Mouse (Mus musculus) stomach, embryonic 15.5 days (tissue): Measurements from ENCODE around the gene Ppara. TPM values are rescaled to one million over a fixed set of nuclear protein-coding genes. Genes with fewer than 3 reads are reported as not detected.
A peak's percentile ranks its signal among the peaks of the same experiment; 100 is the strongest.

ENCODE experiments used
- ATAC-seq: fragments of 200-750 bp; cut with Nextera tagmentation; 2 replicates; pipeline ENCODE4 v1.8.0; 2017; ENCODE audit warnings: low read depth, moderate number of reproducible peaks, moderate TSS enrichment; ENCODE audit not compliant: insufficient read depth, low FRiP score
- H3K27ac ChIP-seq: fragments of 300-500 bp; sonication (generic); 2 replicates; pipeline ENCODE4 v1.5.1; 2015; ENCODE audit warnings: mild to moderate bottlenecking, inconsistent platforms
- H3K27me3 ChIP-seq: fragments of 300-500 bp; sonication (generic); replicated peaks from 2 replicates; pipeline ENCODE4 v1.6.1; 2015; ENCODE audit warnings: inconsistent platforms
- H3K36me3 ChIP-seq: fragments of 300-500 bp; sonication (generic); 2 replicates; pipeline ENCODE4 v1.6.1; 2015; ENCODE audit warnings: inconsistent platforms
- H3K4me1 ChIP-seq: fragments of 300-500 bp; sonication (generic); 2 replicates; pipeline ENCODE4 v1.6.1; 2015; ENCODE audit warnings: inconsistent platforms
- H3K4me2 ChIP-seq: fragments of 300-500 bp; sonication (generic); 2 replicates; pipeline ENCODE4 v1.6.1; 2015; ENCODE audit warnings: mild to moderate bottlenecking, inconsistent platforms
- H3K4me3 ChIP-seq: fragments of 300-500 bp; sonication (generic); replicated peaks from 2 replicates; pipeline ENCODE4 v1.5.1; 2015; ENCODE audit warnings: inconsistent platforms
- H3K9ac ChIP-seq: fragments of 300-500 bp; sonication (generic); 2 replicates; pipeline ENCODE4 v1.6.1; 2015; ENCODE audit warnings: inconsistent platforms
- H3K9me3 ChIP-seq: fragments of 300-500 bp; sonication (generic); 2 replicates; pipeline ENCODE4 v1.6.1; 2016; ENCODE audit warnings: inconsistent platforms
- WGBS: fragments of 180-500 bp; shearing (Covaris S2); methylation state at CpG from one replicate; pipeline ENCODE4 v1.1.7; 2015; 5-methylcytosine and 5-hydroxymethylcytosine counted together
- polyA plus RNA-seq: library from polyadenylated mRNA; unstranded; fragments of >200 nt; fragmentation: Nextera tagmentation; extraction: Ambion mirVana; gene quantifications from 2 replicates; pipeline ENCODE4 v1.2.1, GENCODE M21; 2015

Ppara gene
- polyA plus RNA-seq, 1 experiment from 2014 or later: 9.6 TPM

GRCm38 (mm10) chr15:85698345-85699034, 36.3 kb upstream of the Ppara start:
- Histone ChIP-seq H3K4me1 (no peaks in the 10 kb centered on the region), H3K4me2 (no peak overlapping the region), H3K4me3 (no peak overlapping the region), H3K36me3 (peaks cover 61% of the 10 kb centered on the region), H3K27ac (no peak overlapping the region), H3K27me3 (no peaks in the 10 kb centered on the region), H3K9ac (no peak overlapping the region), H3K9me3 (no peaks in the 10 kb centered on the region)
- WGBS: 86% methylated on average over 14 of the region's 14 CpGs
- ATAC-seq: no peak

- Histone ChIP-seq H3K9ac (no peak overlapping the region), H3K4me2 (no peak overlapping the region), H3K9me3 (no peaks in the 10 kb centered on the region), H3K4me1 (no peaks in the 10 kb centered on the region), H3K27me3 (no peaks in the 10 kb centered on the region), H3K27ac (no peak overlapping the region), H3K36me3 (peaks cover 60% of the 10 kb centered on the region), H3K4me3 (no peak overlapping the region)
- no peak for ATAC-seq
- 86% methylated on average over 5 of the region's 5 CpGs for WGBS
These were observed 35.3 kb upstream of the Ppara start for GRCm38 (mm10) chr15:85699452-85699851.

DNA sequence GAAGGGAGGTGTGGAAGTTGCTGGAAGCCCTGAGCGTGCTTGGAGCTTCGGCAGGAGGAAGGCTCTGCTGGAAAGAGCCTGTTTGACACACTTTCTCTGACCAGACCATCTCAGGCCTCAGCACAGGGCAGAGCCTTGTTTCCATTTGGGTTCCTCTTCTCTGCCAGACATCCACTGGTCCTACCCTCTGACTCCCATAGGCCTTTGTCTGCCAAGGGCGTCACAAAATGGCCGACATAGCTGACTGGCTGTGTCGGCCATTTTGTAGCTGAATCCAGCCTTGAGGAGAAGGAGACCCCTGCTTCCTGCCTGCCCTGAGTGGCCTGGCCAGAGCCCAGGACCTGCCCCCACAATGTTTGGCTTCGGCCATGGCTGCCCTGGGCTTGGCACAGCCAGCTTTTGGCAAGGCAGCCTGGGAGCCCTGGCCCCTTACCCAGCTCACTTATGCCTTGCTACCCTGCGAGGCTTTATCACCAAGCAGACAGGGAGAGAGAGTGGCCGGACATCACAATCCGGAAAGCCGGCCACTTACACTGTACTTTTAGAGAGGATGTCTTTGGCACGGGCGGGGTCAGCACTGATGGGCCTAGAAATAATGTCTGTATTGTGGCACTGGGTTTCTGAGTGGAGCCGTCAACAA, 34.8 kb upstream of the Ppara start:
- Histone ChIP-seq H3K27ac (peak overlapping the region; percentile 7; the same call in 1 of the 2 replicates), H3K4me2 (no peak overlapping the region), H3K9me3 (no peaks in the 10 kb centered on the region), H3K4me1 (no peaks in the 10 kb centered on the region), H3K9ac (no peak overlapping the region), H3K36me3 (peaks cover 57% of the 10 kb centered on the region), H3K4me3 (no peak overlapping the region), H3K27me3 (no peaks in the 10 kb centered on the region)
- no peak for ATAC-seq
- 89% methylated on average over 13 of the region's 13 CpGs for WGBS

DNA sequence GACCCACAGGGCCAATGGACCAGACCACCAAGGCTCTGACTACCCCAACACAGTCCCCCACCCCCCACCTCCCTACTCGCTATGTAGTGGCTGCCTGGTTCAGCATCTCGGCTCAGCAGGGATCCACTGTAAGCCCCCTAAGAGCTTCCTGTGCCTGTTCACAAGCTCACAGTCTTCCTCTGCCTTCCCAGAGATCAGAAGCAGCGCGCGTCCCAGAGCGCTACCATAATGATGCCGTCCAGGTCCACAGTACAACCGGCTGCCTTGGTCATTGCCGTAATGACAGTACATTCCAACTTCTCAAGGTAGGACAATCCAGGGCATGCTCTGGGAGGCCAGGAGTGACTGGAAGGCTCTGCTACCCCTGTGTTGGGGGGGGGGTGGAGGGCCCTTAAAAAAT, 34.1 kb upstream of the Ppara start:
- Histone ChIP-seq H3K27ac (no peak overlapping the region), H3K4me2 (no peak overlapping the region), H3K4me1 (no peaks in the 10 kb centered on the region), H3K9ac (no peak overlapping the region), H3K4me3 (no peak overlapping the region), H3K36me3 (peaks cover 52% of the 10 kb centered on the region), H3K27me3 (no peaks in the 10 kb centered on the region), H3K9me3 (no peaks in the 10 kb centered on the region)
- no peak for ATAC-seq
- 87% methylated on average over 9 of the region's 9 CpGs for WGBS

GRCm38 (mm10) chr15:85701128-85701930, 33.5 kb upstream of the Ppara start:
- no peak overlapping the region for H3K4me2 ChIP-seq
- no peaks in the 10 kb centered on the region for H3K9me3 ChIP-seq
- no peak overlapping the region for H3K27ac ChIP-seq
- H3K9ac ChIP-seq: no peak overlapping the region
- H3K36me3 ChIP-seq: peaks cover 53% of the 10 kb centered on the region
- no peaks in the 10 kb centered on the region for H3K4me1 ChIP-seq
- H3K4me3 ChIP-seq: no peak overlapping the region
- WGBS: 86% methylated on average over 10 of the region's 10 CpGs
- no peaks in the 10 kb centered on the region for H3K27me3 ChIP-seq
- no peak for ATAC-seq

- WGBS: 80% methylated on average over 13 of the region's 13 CpGs
- H3K36me3 ChIP-seq: peaks cover 49% of the 10 kb centered on the region
- ATAC-seq: peak; percentile 39; the same call in 1 of the 2 replicates
- H3K4me2 ChIP-seq: no peak overlapping the region
- H3K9me3 ChIP-seq: no peaks in the 10 kb centered on the region
- no peak overlapping the region for H3K4me3 ChIP-seq
- no peaks in the 10 kb centered on the region for H3K27me3 ChIP-seq
- H3K4me1 ChIP-seq: no peaks in the 10 kb centered on the region
- H3K9ac ChIP-seq: no peak overlapping the region
- H3K27ac ChIP-seq: peak overlapping the region; percentile 44; the same call in 1 of the 2 replicates
These were observed 32.3 kb upstream of the Ppara start for GRCm38 (mm10) chr15:85702411-85702951.

- Histone ChIP-seq H3K27me3 (no peaks in the 10 kb centered on the region), H3K4me3 (no peak overlapping the region), H3K9me3 (no peaks in the 10 kb centered on the region), H3K4me2 (no peak overlapping the region), H3K27ac (no peak overlapping the region), H3K36me3 (peaks cover 45% of the 10 kb centered on the region), H3K4me1 (no peaks in the 10 kb centered on the region), H3K9ac (no peak overlapping the region)
- ATAC-seq: no peak
- WGBS: 70% methylated on average over 11 of the region's 11 CpGs
These were observed 31.6 kb upstream of the Ppara start for GRCm38 (mm10) chr15:85703194-85703641.

DNA sequence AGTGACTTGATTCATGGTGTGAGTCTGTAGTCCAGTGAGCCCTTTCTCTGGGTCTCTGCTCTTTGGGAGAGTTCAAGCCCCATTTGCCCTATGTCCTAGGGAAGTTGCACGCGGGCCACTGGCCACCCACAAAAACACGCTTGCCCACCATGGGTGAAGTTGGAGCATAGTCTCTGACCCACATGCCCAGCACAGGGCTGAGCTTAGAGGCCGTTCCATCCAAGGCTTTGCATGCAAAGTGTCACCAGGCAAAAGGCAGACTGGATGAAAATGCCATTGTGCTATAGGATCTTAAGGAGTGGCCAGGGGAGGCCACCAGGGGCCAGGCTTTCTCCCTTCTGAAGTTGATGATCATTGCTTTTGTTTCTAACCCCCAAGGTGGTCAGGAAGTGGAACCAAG, 30.9 kb upstream of the Ppara start:
- H3K4me1 ChIP-seq: no peaks in the 10 kb centered on the region
- no peak overlapping the region for H3K27ac ChIP-seq
- ATAC-seq: no peak
- H3K9me3 ChIP-seq: no peaks in the 10 kb centered on the region
- no peaks in the 10 kb centered on the region for H3K27me3 ChIP-seq
- no peak overlapping the region for H3K4me2 ChIP-seq
- peaks cover 42% of the 10 kb centered on the region for H3K36me3 ChIP-seq
- H3K4me3 ChIP-seq: no peak overlapping the region
- WGBS: 92% methylated on average over 4 of the region's 4 CpGs
- H3K9ac ChIP-seq: no peak overlapping the region

DNA sequence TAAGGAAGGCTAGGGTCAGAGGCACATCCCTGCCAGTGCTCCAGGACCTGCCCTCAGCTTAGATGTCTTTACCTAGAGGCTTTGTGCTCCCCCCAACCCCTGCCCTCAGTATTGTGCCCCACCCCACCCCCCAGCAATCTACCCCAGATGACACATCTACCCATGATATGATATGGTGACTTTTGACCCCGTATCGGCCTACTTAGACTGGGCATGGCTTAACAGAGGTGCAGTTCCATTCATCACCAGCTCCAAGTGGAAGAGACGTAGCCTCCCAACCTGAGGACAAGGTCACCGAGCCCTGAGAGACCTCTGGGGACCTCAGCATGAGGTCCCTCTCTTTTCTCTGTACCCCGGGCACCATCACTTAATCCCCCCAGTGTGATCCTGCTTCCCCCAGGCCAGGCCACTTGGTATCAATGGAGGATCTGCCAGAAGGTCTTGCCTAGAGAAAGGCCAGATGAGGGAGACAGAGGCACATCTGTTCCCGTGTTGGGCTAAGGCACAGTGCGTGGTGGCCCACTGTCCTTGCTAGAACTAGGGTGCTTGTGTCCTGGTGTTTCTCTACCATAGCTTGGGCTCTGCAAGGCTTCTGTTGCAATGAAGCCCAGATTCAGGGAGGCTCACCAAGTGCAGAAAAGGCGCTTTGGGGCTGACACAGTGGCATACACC, 30.3 kb upstream of the Ppara start:
- ATAC-seq: no peak
- Histone ChIP-seq H3K4me1 (peaks cover 3% of the 10 kb centered on the region; the same call in 1 of the 2 replicates), H3K27me3 (no peaks in the 10 kb centered on the region), H3K36me3 (peaks cover 42% of the 10 kb centered on the region), H3K9me3 (no peaks in the 10 kb centered on the region), H3K27ac (no peak overlapping the region), H3K4me2 (no peak overlapping the region), H3K9ac (no peak overlapping the region), H3K4me3 (no peak overlapping the region)
- 85% methylated on average over 8 of the region's 8 CpGs for WGBS

DNA sequence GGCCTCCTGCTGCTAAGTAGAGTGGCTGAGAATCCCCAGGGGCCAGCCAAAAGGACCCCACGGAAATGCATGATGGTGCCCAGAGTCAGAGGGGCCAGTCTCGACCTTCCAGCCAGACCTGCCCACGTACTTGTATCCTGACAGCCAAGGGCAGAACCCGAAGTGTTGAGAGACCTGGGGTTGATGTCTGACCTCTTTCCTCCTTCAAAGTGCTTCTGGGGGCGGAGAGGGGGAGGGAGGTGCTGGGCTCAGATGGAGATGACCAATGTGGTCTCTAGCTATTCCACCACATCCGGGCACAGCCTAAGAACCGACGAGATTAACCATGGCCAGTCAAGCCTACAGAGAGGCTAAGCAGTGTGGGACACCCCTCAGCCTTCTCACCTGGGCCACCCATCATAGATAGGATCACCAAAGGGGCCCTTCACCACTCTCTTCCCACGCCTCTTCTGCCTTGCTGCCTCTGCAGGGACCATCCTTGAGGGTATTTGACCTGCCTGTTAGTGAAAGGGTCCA, 29.7 kb upstream of the Ppara start:
- no peak overlapping the region for H3K27ac ChIP-seq

More for the DNA sequence above, 29.7 kb upstream of the Ppara start:
- H3K9me3 ChIP-seq: no peaks in the 10 kb centered on the region
- H3K4me3 ChIP-seq: no peak overlapping the region
- 82% methylated on average over 9 of the region's 9 CpGs for WGBS
- ATAC-seq: no peak
- no peaks in the 10 kb centered on the region for H3K27me3 ChIP-seq
- H3K4me1 ChIP-seq: peaks cover 3% of the 10 kb centered on the region; the same call in 1 of the 2 replicates
- no peak overlapping the region for H3K4me2 ChIP-seq
- H3K9ac ChIP-seq: no peak overlapping the region
- H3K36me3 ChIP-seq: peaks cover 39% of the 10 kb centered on the region
